Mouse (Mus musculus): Measurements from ENCODE around the gene Timm10.

DNA sequence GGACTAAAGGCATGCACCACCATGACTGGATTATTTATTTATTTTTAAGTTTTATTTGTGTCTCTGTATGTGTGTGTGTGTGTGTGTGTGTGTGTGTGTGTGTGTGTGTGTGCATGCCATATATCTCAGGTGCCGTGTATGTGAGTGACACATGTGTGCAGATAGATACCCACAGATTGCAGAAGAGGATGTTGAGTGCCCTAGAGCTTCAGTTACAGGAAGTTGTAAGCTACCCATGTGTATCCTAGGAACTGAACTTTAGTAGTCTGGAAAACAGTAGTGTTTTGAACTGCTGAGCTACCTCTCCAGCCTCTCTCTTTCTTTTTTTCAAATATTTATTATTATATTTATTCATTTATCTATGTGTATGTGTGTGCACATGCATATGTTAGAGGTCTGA is 43.5 kb upstream of the Timm10 start:
- TF ChIP-seq CTCF (IDR thresholded peaks at IDR 0.05; ENCODE audit: control insufficient read depth, insufficient read depth, insufficient replicate concordance, low read depth, low read length) (no peak), POLR2A (IDR thresholded peaks at IDR 0.05; ENCODE audit: control insufficient read depth, low read depth, low read length) (no peak)

Measured in testis, adult 2 months (tissue).